Comparison of ENCODE assay signal across 10 mouse cellular contexts in the genomic region with DNA sequence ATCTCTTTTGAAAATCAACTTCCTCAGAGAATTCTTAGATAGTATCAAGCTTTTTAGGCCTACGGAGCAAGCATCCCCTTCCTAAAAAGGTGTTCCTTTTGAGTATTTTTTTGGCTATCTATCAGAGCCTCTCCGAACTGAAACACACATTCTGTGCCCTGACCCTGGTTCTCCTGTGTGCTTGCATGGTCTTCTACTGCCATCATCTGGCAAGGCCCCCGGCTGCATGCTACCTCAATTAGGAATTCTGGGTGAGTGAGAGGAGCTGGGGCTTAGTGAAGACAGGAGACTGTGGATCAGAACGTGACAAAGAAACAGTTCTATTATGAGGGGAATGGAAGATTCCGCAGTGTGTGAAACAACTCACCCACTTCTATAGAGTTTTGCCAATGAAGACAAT. TPM values are rescaled to one million over a fixed set of nuclear protein-coding genes. Genes with fewer than 3 reads are reported as not detected.
DNase-seq lines count a peak whose midpoint lies in the region; ATAC-seq and TF ChIP-seq lines count a peak whose summit lies in the region.
"Had no signal": no experiment of that assay in that cellular context is flagged by ENCODE, and none has a peak within 500 bp of the region (broad histone marks: within the 10 kb centered on the region; RNA-seq: fewer than 3 reads in every experiment).

No protein-coding gene starts in this region.

- no peak for ATAC-seq in liver, embryonic 12.5 days
- peak; percentile 84; the same call in 1 of the 2 replicates for ATAC-seq in hindbrain, embryonic 15.5 days (ENCODE audit: low FRiP score, low read depth)
- ATAC-seq in lung, embryonic 16.5 days (ENCODE audit: low read depth), result peak; percentile 70; the same call in 1 of the 2 replicates

- H3K4me3 ChIP-seq in liver, adult 2 months (ENCODE audit: insufficient read depth, low read depth, low read length), result no peak overlapping the region
- no peak overlapping the region for H3K4me3 ChIP-seq in liver, embryonic 12.5 days
- no peak overlapping the region for H3K4me3 ChIP-seq in cortical plate, adult 2 months (ENCODE audit: insufficient read depth, low read length)
- no peak overlapping the region for H3K4me3 ChIP-seq in hindbrain, embryonic 15.5 days
- H3K4me3 ChIP-seq in lung, embryonic 16.5 days (ENCODE audit: low read length), result no peak overlapping the region
- H3K4me3 ChIP-seq in small intestine, adult 2 months (ENCODE audit: low read depth, low read length), result no peak overlapping the region
- H3K4me3 ChIP-seq: myocyte had no signal

- no peaks in the 10 kb centered on the region for H3K4me1 ChIP-seq in liver, adult 2 months (ENCODE audit: control insufficient read depth, insufficient read depth, low read length)
- H3K4me1 ChIP-seq in liver, embryonic 12.5 days, result no peaks in the 10 kb centered on the region
- no peaks in the 10 kb centered on the region for H3K4me1 ChIP-seq in cortical plate, adult 2 months (ENCODE audit: control insufficient read depth, insufficient read depth, low read length)
- no peaks in the 10 kb centered on the region for H3K4me1 ChIP-seq in hindbrain, embryonic 15.5 days (replicated peaks)
- peaks cover 4% of the 10 kb centered on the region for H3K4me1 ChIP-seq in lung, embryonic 16.5 days (replicated peaks; ENCODE audit: control insufficient read depth, insufficient read depth, low read length)
- no peaks in the 10 kb centered on the region for H3K4me1 ChIP-seq in small intestine, adult 2 months (ENCODE audit: control insufficient read depth, insufficient read depth, insufficient read length, low read length)

- no peak overlapping the region for H3K27ac ChIP-seq in liver, adult 2 months (replicated peaks; ENCODE audit: insufficient read depth, low read depth, low read length)
- no peak overlapping the region for H3K27ac ChIP-seq in liver, embryonic 12.5 days
- no peak overlapping the region for H3K27ac ChIP-seq in cortical plate, adult 2 months (ENCODE audit: insufficient read depth, low read length)
- H3K27ac ChIP-seq in hindbrain, embryonic 15.5 days (replicated peaks), result no peak overlapping the region
- no peak overlapping the region for H3K27ac ChIP-seq in lung, embryonic 16.5 days (ENCODE audit: low read length)
- H3K27ac ChIP-seq in small intestine, adult 2 months (ENCODE audit: insufficient read depth, low read depth, low read length), result no peak overlapping the region

- TF ChIP-seq CTCF in liver, adult 2 months (IDR thresholded peaks at IDR 0.05; ENCODE audit: low read depth, low read length), result peak; percentile 67
- peak; percentile 83 for TF ChIP-seq CTCF in cortical plate, adult 2 months (IDR thresholded peaks at IDR 0.05; ENCODE audit: extremely low read depth, insufficient read depth, low read length)
- TF ChIP-seq CTCF in small intestine, adult 2 months (IDR thresholded peaks at IDR 0.05; ENCODE audit: extremely low read depth, insufficient read length, insufficient replicate concordance, low read depth, low read length), result peak; percentile 37; the same call in 1 of the 2 replicates

- 19% methylated on average over 5 of the region's 5 CpGs for WGBS in liver, adult 2 months
- 25% methylated on average over 5 of the region's 5 CpGs for WGBS in liver, embryonic 12.5 days (ENCODE audit: insufficient replicate concordance)
- WGBS in hindbrain, embryonic 15.5 days, result 28% methylated on average over 5 of the region's 5 CpGs
- WGBS in lung, embryonic 16.5 days, result 18% methylated on average over 5 of the region's 5 CpGs
- 24% methylated on average over 5 of the region's 5 CpGs for WGBS in small intestine, adult 2 months

- H3K36me3 ChIP-seq in liver, adult 2 months (ENCODE audit: control insufficient read depth, insufficient read depth, low read length), result no peaks in the 10 kb centered on the region
- no peaks in the 10 kb centered on the region for H3K36me3 ChIP-seq in liver, embryonic 12.5 days
- no peaks in the 10 kb centered on the region for H3K36me3 ChIP-seq in hindbrain, embryonic 15.5 days
- H3K36me3 ChIP-seq in lung, embryonic 16.5 days (ENCODE audit: control insufficient read depth, insufficient read depth, low read length), result no peaks in the 10 kb centered on the region
- H3K36me3 ChIP-seq in small intestine, adult 2 months (ENCODE audit: control insufficient read depth, insufficient read depth, low read length), result no peaks in the 10 kb centered on the region

- peak; percentile 57 for DNase-seq in adrenal gland, postnatal 10 days
- no peak for DNase-seq in adrenal gland, adult 8-10 months
- no peak for DNase-seq in liver, adult 2 months (ENCODE audit: extremely low read depth, low read depth, low spot score)

- no peaks in the 10 kb centered on the region for H3K27me3 ChIP-seq in liver, adult 2 months (ENCODE audit: control insufficient read depth, insufficient read depth, low read length)
- no peaks in the 10 kb centered on the region for H3K27me3 ChIP-seq in liver, embryonic 12.5 days (replicated peaks)
- H3K27me3 ChIP-seq in hindbrain, embryonic 15.5 days, result no peaks in the 10 kb centered on the region
- H3K27me3 ChIP-seq in lung, embryonic 16.5 days (ENCODE audit: control insufficient read depth, insufficient read depth, low read depth, low read length), result no peaks in the 10 kb centered on the region
- no peaks in the 10 kb centered on the region for H3K27me3 ChIP-seq in small intestine, adult 2 months (ENCODE audit: control insufficient read depth, insufficient read depth, low read length)

- no peak for TF ChIP-seq POLR2A in liver, adult 2 months (IDR thresholded peaks at IDR 0.05; ENCODE audit: extremely low read depth, insufficient read depth, low read length)
- no peak for TF ChIP-seq POLR2A in cortical plate, adult 2 months (IDR thresholded peaks at IDR 0.05; ENCODE audit: extremely low read depth, insufficient read depth, low read length)
- TF ChIP-seq POLR2A in small intestine, adult 2 months (IDR thresholded peaks at IDR 0.05; ENCODE audit: low read depth, low read length), result no peak

- H3K4me2 ChIP-seq in liver, embryonic 12.5 days, result no peak overlapping the region
- no peak overlapping the region for H3K4me2 ChIP-seq in hindbrain, embryonic 15.5 days
- H3K4me2 ChIP-seq in lung, embryonic 16.5 days (ENCODE audit: low read depth, low read length), result no peak overlapping the region

- no peak overlapping the region for H3K9ac ChIP-seq in liver, adult 2 months (ENCODE audit: low read depth, low read length)
- no peak overlapping the region for H3K9ac ChIP-seq in liver, embryonic 12.5 days
- no peak overlapping the region for H3K9ac ChIP-seq in hindbrain, embryonic 15.5 days
- H3K9ac ChIP-seq in lung, embryonic 16.5 days (ENCODE audit: low read length), result no peak overlapping the region

- H3K79me2 ChIP-seq in liver, adult 2 months (ENCODE audit: control insufficient read depth, insufficient read depth, low read length), result no peaks in the 10 kb centered on the region

- H3K9me3 ChIP-seq in liver, embryonic 12.5 days (replicated peaks), result no peaks in the 10 kb centered on the region
- no peaks in the 10 kb centered on the region for H3K9me3 ChIP-seq in hindbrain, embryonic 15.5 days
- H3K9me3 ChIP-seq in lung, embryonic 16.5 days (ENCODE audit: control insufficient read depth, low read length), result no peaks in the 10 kb centered on the region

RNA-seq across cellular contexts. Expression of a gene that starts 24.7 kb away (rescaled TPM):
- not detected for total RNA-seq in adrenal gland, postnatal 10 days (2021)
- not detected for total RNA-seq in adrenal gland, adult 8-10 months (2022)
- under 0.01 TPM in 1 of 2 replicates, not detected in the other for total RNA-seq in liver, adult 2 months (2014; rRNA removed)
- not detected in 2 replicates for polyA plus RNA-seq in liver, adult 2 months (2012; rRNA removed)
- not detected in 2 replicates for polyA plus RNA-seq in liver, embryonic 12.5 days (2016; fragmentation: Nextera tagmentation; extraction: Ambion mirVana)
- polyA plus RNA-seq in cortical plate, adult 2 months (2012; rRNA removed), result under 0.01 TPM in 1 of 2 replicates, not detected in the other
- not detected in 2 replicates for polyA plus RNA-seq in hindbrain, embryonic 15.5 days (2015; fragmentation: Nextera tagmentation; extraction: Ambion mirVana)
- polyA plus RNA-seq in lung, embryonic 16.5 days (2015; fragmentation: Nextera tagmentation; extraction: Ambion mirVana), result not detected in 2 replicates
- polyA plus RNA-seq in small intestine, adult 2 months (2012; rRNA removed), result 0.01 TPM in 1 of 2 replicates, not detected in the other
- polyA plus RNA-seq: frontal cortex, adult 2 months; myocyte had no signal
